Mouse (Mus musculus): Measurements from ENCODE around the gene Gm42420.
A peak's percentile ranks its signal among the peaks of the same experiment; 100 is the strongest.

The Gm42420 gene

GRCm38 (mm10) chr6:39573791-39574554, 11.6 kb upstream of the Gm42420 start, which contains the start of gene Adck2:
TSS of gene Adck2 (plus strand) at chr6:39573873.
- DNase-seq (ENCODE audit: low read depth, low spot score), result peak; percentile 79

GRCm38 (mm10) chr6:39574555-39574869, 11.0 kb upstream of the Gm42420 start:
- DNase-seq (ENCODE audit: low read depth, low spot score), result no peak

GRCm38 (mm10) chr6:39574951-39575350, 10.6 kb upstream of the Gm42420 start:
- DNase-seq (ENCODE audit: low read depth, low spot score), result peak; percentile 68

GRCm38 (mm10) chr6:39579552-39579951, 6.0 kb upstream of the Gm42420 start:
- DNase-seq (ENCODE audit: low read depth, low spot score), result no peak

DNA sequence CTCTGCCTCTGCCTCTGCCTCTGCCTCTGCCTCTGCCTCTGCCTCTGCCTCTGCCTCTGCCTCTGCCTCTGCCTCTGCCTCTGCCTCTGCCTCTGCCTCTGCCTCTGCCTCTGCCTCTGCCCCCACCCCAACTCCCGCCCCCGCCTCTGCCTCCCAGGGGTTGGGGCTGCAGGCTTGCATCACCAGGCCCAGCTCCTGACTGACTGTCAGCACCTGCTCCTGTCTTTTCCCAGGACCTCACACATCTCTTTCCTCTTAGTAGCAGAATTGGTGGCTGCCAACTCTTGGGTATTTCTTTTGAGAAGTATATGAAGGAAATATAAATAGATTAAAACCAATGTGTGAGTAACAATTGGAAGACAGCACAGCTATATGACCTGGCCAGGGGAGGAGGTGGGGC, 5.0 kb upstream of the Gm42420 start:
- DNase-seq (ENCODE audit: low read depth, low spot score), result no peak

DNA sequence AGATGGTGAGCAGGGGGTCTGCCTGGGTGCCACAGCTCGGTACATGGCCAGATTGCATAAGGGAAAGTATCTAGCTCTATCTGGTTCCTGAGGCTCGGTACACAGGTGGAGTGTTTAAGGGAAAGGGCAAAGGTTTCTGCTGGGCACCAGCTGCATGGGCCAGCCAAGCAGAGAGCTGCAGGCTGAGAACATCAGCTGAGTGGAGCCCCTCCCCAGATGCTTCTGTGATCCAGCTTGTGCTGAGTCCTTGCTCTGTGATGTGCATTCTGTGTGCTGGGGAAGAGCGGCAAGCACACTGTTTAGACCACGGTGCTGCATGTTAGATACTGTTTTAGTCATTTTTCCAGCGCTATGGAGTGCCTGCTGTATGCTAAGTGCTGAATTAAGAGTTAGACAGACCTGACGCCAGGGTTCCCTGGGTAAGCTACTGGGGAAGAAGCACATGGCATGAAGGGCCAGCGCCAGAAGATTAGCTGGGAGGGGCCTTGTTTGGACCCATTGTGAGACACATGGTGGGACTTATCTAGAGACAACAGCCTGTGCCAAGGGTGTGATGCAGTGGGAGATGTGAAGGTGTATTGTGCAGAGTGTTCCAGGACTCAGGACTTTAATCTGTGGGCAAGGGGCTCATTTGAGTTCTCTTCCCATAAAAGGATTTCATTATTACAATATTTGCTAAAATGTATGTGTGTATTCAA, 4.3 kb upstream of the Gm42420 start:
- DNase-seq (ENCODE audit: low read depth, low spot score), result no peak

DNA sequence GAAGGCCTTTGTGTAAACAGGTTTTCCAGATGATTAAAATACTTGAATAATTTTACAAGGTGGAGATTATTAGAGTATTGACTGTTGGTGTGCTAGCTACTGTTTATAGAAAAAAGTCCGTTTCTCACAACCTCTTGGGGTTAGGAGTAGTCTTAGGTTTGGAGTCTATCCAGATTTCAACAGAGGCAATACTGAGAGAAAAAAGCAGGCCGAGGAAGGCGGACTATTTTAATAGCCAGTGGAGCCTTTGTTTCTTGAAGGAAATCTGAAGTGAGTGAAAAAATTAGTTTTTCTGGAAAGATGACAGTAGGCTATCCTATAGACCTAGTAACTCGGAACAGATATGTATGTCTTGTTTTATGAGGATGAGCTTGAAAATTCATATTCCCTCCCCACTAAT, 5.9 kb downstream of the Gm42420 start:
- no peak for DNase-seq (ENCODE audit: low read depth, low spot score)

GRCm38 (mm10) chr6:39592401-39593214, 7.1 kb downstream of the Gm42420 start, which contains the start of gene Ndufb2:
TSS of gene Ndufb2 (plus strand) at chr6:39592574.
- peak; percentile 96 for DNase-seq (ENCODE audit: low read depth, low spot score)

DNA sequence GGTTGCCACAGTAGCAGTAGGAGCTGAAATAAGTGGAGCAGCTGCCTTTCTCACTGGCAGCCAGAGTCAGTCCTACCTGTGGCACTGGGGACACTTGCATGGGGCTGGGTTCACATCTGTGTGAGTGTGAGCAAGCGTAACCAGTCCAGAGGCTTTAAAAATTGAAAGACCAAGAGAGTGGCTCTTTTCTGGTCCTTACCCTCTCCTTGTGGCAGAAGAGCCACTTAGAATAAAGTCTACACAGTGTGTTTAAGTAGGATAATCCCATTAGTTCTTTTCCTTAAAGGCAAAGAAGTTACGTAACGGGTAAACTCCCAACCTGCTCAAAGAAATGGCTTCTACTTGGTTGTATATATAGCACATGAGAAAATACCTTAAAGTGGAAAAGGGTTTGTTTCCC, 15.3 kb downstream of the Gm42420 start:
- no peak for DNase-seq (ENCODE audit: low read depth, low spot score)

- DNase-seq (ENCODE audit: low read depth, low spot score), result no peak
Measured at GRCm38 (mm10) chr6:39601828-39602227, 16.3 kb downstream of the Gm42420 start.

- no peak for DNase-seq (ENCODE audit: low read depth, low spot score)
Measured at GRCm38 (mm10) chr6:39604565-39604964, 19.0 kb downstream of the Gm42420 start.

DNA sequence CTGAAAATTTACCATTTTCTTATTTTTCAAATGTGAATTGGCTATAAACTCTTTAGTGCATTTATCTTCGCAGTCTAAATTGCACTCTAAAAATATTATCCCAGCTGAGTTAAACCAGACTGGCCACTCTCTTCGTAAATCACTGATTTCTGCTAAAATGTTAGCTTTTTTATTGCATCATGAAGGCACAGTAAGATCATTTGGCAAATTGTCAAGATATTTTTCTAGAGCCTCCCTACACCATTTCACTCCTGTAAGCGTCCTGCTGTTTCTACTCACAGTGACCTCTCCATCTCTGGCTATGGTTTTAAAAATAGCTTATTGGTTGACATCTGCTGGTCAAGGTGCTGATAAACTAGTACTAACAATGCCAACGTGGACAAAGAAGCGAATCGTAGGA, 20.5 kb downstream of the Gm42420 start:
- no peak for DNase-seq (ENCODE audit: low read depth, low spot score)

DNA sequence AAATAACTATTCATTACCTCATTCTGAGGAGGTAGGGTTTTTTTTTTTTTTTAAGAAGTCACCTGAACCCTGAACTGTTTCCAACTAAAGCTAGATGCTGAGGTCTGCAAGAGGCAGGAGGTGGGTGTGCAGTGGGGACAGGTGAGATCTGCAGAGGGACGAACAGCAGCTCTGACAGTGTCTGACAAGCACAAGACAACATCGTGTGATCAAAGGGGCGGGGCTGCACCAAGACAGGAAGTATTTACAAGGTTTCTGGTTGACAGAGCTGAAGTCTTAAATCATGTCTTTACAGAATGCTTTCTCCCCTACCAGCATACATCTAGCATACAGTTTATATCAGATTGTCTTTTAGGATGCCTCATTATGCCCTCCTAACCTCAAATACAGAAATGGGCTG, 21.3 kb downstream of the Gm42420 start:
- peak; percentile 22 for DNase-seq (ENCODE audit: low read depth, low spot score)

DNA sequence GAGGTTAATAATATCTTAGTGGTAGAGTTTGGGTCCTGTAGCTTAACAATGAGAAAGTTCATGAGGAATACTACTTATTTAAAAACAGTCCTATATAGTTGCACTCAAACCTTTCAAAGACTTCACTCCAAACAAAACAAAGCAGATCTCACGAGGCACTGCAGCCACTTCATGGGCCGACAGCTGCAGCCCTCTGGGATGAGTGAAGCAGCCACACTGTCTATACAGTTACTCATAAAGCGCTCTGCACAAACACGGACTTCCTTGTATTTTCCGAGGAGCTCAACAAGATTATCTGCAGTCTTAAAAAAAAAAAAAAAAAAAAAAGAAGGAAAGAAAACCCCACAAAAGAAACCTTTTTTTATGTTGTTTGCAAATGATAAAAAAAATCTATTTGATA, 21.8 kb downstream of the Gm42420 start:
- DNase-seq (ENCODE audit: low read depth, low spot score), result no peak

GRCm38 (mm10) chr6:39610207-39610606, 24.7 kb downstream of the Gm42420 start:
- DNase-seq (ENCODE audit: low read depth, low spot score), result no peak

DNA sequence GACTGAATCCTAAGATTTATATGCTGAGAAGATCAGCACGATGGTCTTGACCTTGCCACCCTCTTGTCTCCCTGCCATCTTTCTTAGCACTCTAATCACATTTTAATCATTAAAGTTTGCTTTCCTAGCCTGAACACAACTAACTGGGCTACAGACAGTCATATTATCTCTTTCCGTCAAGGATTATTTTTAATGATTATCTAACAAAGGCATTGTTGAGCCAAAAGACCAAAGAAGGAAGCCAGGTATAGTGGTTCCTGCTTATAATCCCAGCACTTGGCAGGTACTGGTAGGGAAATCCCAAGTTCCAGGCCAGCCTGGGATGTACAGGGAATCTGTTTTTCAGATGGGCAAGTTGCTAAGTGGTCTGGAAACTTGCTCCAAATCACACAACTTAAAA, 25.7 kb downstream of the Gm42420 start:
- DNase-seq (ENCODE audit: low read depth, low spot score), result no peak

Measured in R1 (cell line).